Mouse (Mus musculus) liver, embryonic 13.5 days (tissue): ENCODE results near the gene Gnat3. TPM values are rescaled to one million over a fixed set of nuclear protein-coding genes. Genes with fewer than 3 reads are reported as not detected.

Experiments used
- polyA plus RNA-seq: library from polyadenylated mRNA; unstranded; fragments of >200 nt; fragmentation: Nextera tagmentation; extraction: Ambion mirVana; gene quantifications from 2 replicates; pipeline ENCODE4 v1.2.1, GENCODE M21; 2015

The Gnat3 gene
- polyA plus RNA-seq, 1 experiment from 2014 or later, result not detected

Other genes with a start within 250 kb of the Gnat3 start
- gene Cd36, start 73.7 kb upstream of the Gnat3 start, polyA plus RNA-seq, result 16.0 and 19.8 TPM in 2 replicates